Mouse (Mus musculus) hindbrain, embryonic 13.5 days (tissue): ENCODE data around the gene Sv2a. TPM values are rescaled to one million over a fixed set of nuclear protein-coding genes. Genes with fewer than 3 reads are reported as not detected.
"Not testable (repeated sequence)": the region's sequence is repeated elsewhere in the genome, so short reads cannot be mapped to it uniquely, and the experiment has no call there.

ENCODE experiments used
- ATAC-seq: fragments of 200-750 bp; cut with Nextera tagmentation; 2 replicates; pipeline ENCODE4 v1.8.0; 2017; ENCODE audit warnings: moderate TSS enrichment; ENCODE audit not compliant: low FRiP score
- H3K27ac ChIP-seq: fragments of 300-500 bp; sonication (generic); 2 replicates; pipeline ENCODE4 v1.5.1; 2015; ENCODE audit warnings: inconsistent platforms, mild to moderate bottlenecking, moderate library complexity
- H3K27me3 ChIP-seq: fragments of 300-500 bp; sonication (generic); 2 replicates; pipeline ENCODE4 v1.6.1; 2015; ENCODE audit warnings: mild to moderate bottlenecking, inconsistent platforms
- H3K36me3 ChIP-seq: fragments of 300-500 bp; sonication (generic); 2 replicates; pipeline ENCODE4 v1.6.1; 2015; ENCODE audit warnings: mild to moderate bottlenecking, inconsistent platforms
- H3K4me1 ChIP-seq: fragments of 300-500 bp; sonication (generic); replicated peaks from 2 replicates; pipeline ENCODE4 v1.6.1; 2015; ENCODE audit warnings: inconsistent platforms
- H3K4me2 ChIP-seq: fragments of 300-500 bp; sonication (generic); 2 replicates; pipeline ENCODE4 v1.6.1; 2015; ENCODE audit warnings: inconsistent platforms, mild to moderate bottlenecking, moderate library complexity
- H3K4me3 ChIP-seq: fragments of 300-500 bp; sonication (generic); 2 replicates; pipeline ENCODE4 v1.5.1; 2015; ENCODE audit warnings: mild to moderate bottlenecking, inconsistent platforms
- H3K9ac ChIP-seq: fragments of 300-500 bp; sonication (generic); 2 replicates; pipeline ENCODE4 v1.6.1; 2015; ENCODE audit warnings: mild to moderate bottlenecking, inconsistent platforms
- H3K9me3 ChIP-seq: fragments of 300-500 bp; sonication (generic); 2 replicates; pipeline ENCODE4 v1.6.1; 2016; ENCODE audit warnings: inconsistent platforms
- WGBS: fragments of 180-500 bp; shearing (Covaris S2); methylation state at CpG from one replicate; pipeline ENCODE4 v1.1.7; 2015; 5-methylcytosine and 5-hydroxymethylcytosine counted together
- polyA plus RNA-seq: library from polyadenylated mRNA; unstranded; fragments of >200 nt; fragmentation: Nextera tagmentation; extraction: Ambion mirVana; gene quantifications from 2 replicates; pipeline ENCODE4 v1.2.1, GENCODE M21; 2015

The Sv2a gene
- polyA plus RNA-seq, 1 experiment from 2014 or later = 84.0 TPM

DNA sequence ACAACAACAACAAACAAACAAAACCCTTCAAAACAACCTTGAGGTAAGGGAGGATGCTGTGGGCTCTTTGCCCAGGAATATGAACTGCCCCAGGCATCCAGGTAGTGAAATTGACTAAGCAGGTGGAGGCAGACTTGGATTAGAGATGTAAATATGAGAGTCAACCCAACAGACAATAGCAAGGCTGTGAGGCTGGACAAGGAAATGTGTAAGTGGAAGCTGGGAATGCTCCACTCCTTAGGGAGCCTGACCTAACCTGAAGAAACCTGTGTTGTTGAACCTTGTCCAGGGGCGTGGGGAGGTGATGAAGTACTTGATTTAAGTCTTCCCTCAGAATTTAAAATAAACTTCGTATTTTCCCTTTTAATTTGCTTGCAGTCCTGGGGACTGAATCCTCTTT is 2.0 kb upstream of the Sv2a start:
- Histone ChIP-seq H3K27ac (no peak overlapping the region), H3K4me2 (no peak overlapping the region), H3K9me3 (no peaks in the 10 kb centered on the region), H3K9ac (no peak overlapping the region), H3K36me3 (peaks cover 47% of the 10 kb centered on the region), H3K4me1 (peaks cover 48% of the 10 kb centered on the region), H3K4me3 (no peak overlapping the region), H3K27me3 (no peaks in the 10 kb centered on the region)
- ATAC-seq = no peak
- WGBS = 84% methylated on average over 2 of the region's 2 CpGs

- no peaks in the 10 kb centered on the region for H3K9me3 ChIP-seq
- H3K4me2 ChIP-seq = no peak overlapping the region
- H3K27me3 ChIP-seq = no peaks in the 10 kb centered on the region
- H3K4me3 ChIP-seq = no peak overlapping the region
- no peak overlapping the region for H3K9ac ChIP-seq
- no peak overlapping the region for H3K27ac ChIP-seq
- no peak for ATAC-seq
- WGBS = 54% methylated on average over 4 of the region's 4 CpGs
- H3K36me3 ChIP-seq = peaks cover 41% of the 10 kb centered on the region
- H3K4me1 ChIP-seq = peaks cover 45% of the 10 kb centered on the region
These were observed 1.4 kb upstream of the Sv2a start for GRCm38 (mm10) chr3:96179531-96179930.

DNA sequence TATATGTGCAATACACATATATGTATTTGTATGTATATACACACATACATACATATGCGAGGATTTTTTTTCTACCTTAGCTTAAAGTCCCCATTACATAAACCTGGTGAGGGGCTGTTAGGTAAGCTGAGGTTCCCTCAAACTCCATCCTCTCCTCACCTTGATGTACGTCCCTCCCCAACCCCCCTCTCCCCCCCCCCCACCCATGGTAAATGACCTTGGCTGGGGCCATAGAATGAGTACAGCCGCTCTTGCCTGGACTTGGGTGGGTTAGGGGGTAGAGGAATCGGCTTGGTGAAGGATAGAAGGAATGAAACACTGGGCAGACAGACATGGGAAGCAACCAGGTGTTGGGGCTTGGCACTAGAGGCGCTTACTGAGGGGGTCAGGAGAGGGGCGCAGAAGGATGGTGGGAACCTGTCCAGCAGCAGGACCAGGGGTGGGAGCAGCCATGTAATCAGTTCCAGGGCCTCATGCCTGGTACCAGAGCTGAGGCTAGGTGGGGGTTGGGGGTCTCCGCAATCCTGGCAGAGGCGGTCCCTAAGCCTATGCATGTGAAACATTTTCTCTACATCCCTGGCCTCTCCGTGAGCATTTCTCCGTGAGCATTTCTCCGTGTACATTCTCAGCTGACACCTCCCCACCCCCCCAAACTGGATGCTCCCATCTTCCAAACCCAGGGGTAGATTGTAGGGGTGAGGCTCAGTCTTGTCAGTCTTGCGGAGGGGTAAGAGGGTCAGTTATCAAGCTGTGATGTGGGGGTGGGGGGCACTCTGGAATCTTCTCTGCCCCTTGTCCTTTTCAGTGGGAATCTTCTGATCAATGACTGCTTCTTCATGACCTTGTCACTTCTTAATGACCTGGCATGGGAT is 795 bp downstream of the Sv2a start:
- peak overlapping the region; percentile 66 for H3K4me3 ChIP-seq
- ATAC-seq = peak; percentile 52
- H3K4me2 ChIP-seq = peak overlapping the region; percentile 79
- peaks cover 35% of the 10 kb centered on the region for H3K36me3 ChIP-seq
- peaks cover 53% of the 10 kb centered on the region for H3K4me1 ChIP-seq
- peak overlapping the region; percentile 90 for H3K27ac ChIP-seq
- H3K9me3 ChIP-seq = no peaks in the 10 kb centered on the region
- no peaks in the 10 kb centered on the region for H3K27me3 ChIP-seq
- 39% methylated on average over 12 of the region's 12 CpGs for WGBS
- H3K9ac ChIP-seq = peak overlapping the region; percentile 86

GRCm38 (mm10) chr3:96182382-96182776 is 1.4 kb downstream of the Sv2a start:
- Histone ChIP-seq H3K4me3 (peak overlapping the region; percentile 66), H3K9ac (peak overlapping the region; percentile 86), H3K4me2 (peak overlapping the region; percentile 79), H3K9me3 (no peaks in the 10 kb centered on the region), H3K27me3 (no peaks in the 10 kb centered on the region), H3K27ac (peak overlapping the region; percentile 90), H3K4me1 (peaks cover 54% of the 10 kb centered on the region), H3K36me3 (peaks cover 39% of the 10 kb centered on the region)
- WGBS = 26% methylated on average over 4 of the region's 4 CpGs
- ATAC-seq = no peak

- no peak for ATAC-seq
- Histone ChIP-seq H3K27ac (no peak overlapping the region), H3K9me3 (no peaks in the 10 kb centered on the region), H3K36me3 (peaks cover 75% of the 10 kb centered on the region), H3K4me2 (no peak overlapping the region), H3K4me3 (no peak overlapping the region), H3K27me3 (no peaks in the 10 kb centered on the region), H3K9ac (no peak overlapping the region), H3K4me1 (peaks cover 12% of the 10 kb centered on the region)
- WGBS = 68% methylated on average over 12 of the region's 12 CpGs
These were observed 12.0 kb downstream of the Sv2a start for GRCm38 (mm10) chr3:96192977-96193376.

GRCm38 (mm10) chr3:96194966-96195365 is 14.0 kb downstream of the Sv2a start:
- no peak overlapping the region for H3K4me2 ChIP-seq
- 0 out of 2 replicates have a peak, but pooled peaks cover 4% of the 10 kb centered on the region for H3K27me3 ChIP-seq
- no peak for ATAC-seq
- no peak overlapping the region for H3K9ac ChIP-seq
- H3K27ac ChIP-seq = no peak overlapping the region
- 87% methylated on average over 10 of the region's 10 CpGs for WGBS
- peaks cover 16% of the 10 kb centered on the region for H3K4me1 ChIP-seq
- peaks cover 56% of the 10 kb centered on the region for H3K36me3 ChIP-seq
- no peak overlapping the region for H3K4me3 ChIP-seq
- H3K9me3 ChIP-seq = no peaks in the 10 kb centered on the region

- ATAC-seq = no peak
- 92% methylated on average over 11 of the region's 11 CpGs for WGBS
- H3K27me3 ChIP-seq = 0 out of 2 replicates have a peak, but pooled peaks cover 4% of the 10 kb centered on the region
- peaks cover 48% of the 10 kb centered on the region for H3K36me3 ChIP-seq
- peaks cover 16% of the 10 kb centered on the region for H3K4me1 ChIP-seq
- no peaks in the 10 kb centered on the region for H3K9me3 ChIP-seq
- no peak overlapping the region for H3K9ac ChIP-seq
- peak overlapping the region; percentile 98 for H3K4me2 ChIP-seq
- peak overlapping the region; percentile 98; the same call in 1 of the 2 replicates for H3K27ac ChIP-seq
- no peak overlapping the region for H3K4me3 ChIP-seq
These were observed 14.8 kb downstream of the Sv2a start for GRCm38 (mm10) chr3:96195616-96196313.

DNA sequence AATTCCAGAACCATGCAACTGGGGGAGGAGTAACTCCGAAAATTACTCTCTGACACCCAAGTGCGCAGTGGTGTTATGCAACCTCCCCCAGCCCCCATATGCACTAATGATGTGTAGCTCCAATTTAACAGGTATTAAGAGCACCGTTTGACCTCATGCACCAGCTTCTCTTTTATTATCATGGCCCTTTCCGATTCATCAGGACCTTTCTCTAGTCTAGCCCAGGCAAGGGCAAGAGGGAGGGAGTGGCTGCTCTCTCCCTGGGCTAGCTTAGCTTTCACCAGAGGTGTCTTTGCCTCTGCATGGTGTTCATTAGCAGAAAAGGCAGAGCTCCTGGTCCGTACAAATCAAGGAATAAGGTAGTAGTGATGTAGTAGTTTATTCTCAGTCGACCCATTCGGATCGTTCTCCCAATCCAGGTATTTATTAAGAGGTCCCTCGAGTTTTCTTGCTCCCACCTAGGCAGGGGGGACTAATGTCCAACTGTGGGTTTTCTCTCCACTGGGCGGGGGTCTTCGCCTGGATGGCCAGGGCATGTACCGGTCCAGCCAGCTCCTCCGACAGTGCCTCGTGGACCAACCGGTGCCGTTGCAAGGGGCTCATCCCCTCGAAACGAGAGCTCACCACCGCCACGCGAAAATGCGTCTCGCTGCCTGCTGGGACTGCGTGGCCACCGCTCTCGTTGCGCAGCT is 15.6 kb downstream of the Sv2a start:
- Histone ChIP-seq H3K9ac (peak overlapping the region; percentile 92), H3K36me3 (peaks cover 40% of the 10 kb centered on the region), H3K4me1 (peaks cover 16% of the 10 kb centered on the region), H3K27ac (peak overlapping the region; percentile 98), H3K4me3 (peak overlapping the region; percentile 69), H3K27me3 (0 out of 2 replicates have a peak, but pooled peaks cover 4% of the 10 kb centered on the region), H3K4me2 (peak overlapping the region; percentile 98), H3K9me3 (no peaks in the 10 kb centered on the region)
- ATAC-seq = peak; percentile 34
- 19% methylated on average over 27 of the region's 27 CpGs for WGBS

- Histone ChIP-seq H3K4me3 (peak overlapping the region; percentile 69), H3K4me1 (peaks cover 16% of the 10 kb centered on the region), H3K9me3 (no peaks in the 10 kb centered on the region), H3K27ac (peak overlapping the region; percentile 98), H3K9ac (peak overlapping the region; percentile 92), H3K4me2 (peak overlapping the region; percentile 98), H3K27me3 (0 out of 2 replicates have a peak, but pooled peaks cover 4% of the 10 kb centered on the region), H3K36me3 (peaks cover 33% of the 10 kb centered on the region)
- ATAC-seq = peak; percentile 95
- under 1% methylated on average over 50 of the region's 50 CpGs for WGBS
These were observed 16.3 kb downstream of the Sv2a start for GRCm38 (mm10) chr3:96197129-96197749.

- Histone ChIP-seq H3K9me3 (no peaks in the 10 kb centered on the region), H3K36me3 (peaks cover 24% of the 10 kb centered on the region), H3K4me3 (peak overlapping the region; percentile 69), H3K4me1 (peaks cover 16% of the 10 kb centered on the region), H3K27me3 (0 out of 2 replicates have a peak, but pooled peaks cover 4% of the 10 kb centered on the region), H3K9ac (peak overlapping the region; percentile 92), H3K27ac (peak overlapping the region; percentile 60), H3K4me2 (peak overlapping the region; percentile 98)
- ATAC-seq = peak; percentile 8; the same call in 1 of the 2 replicates
- 4% methylated on average over 6 of the region's 6 CpGs for WGBS
These were observed 17.2 kb downstream of the Sv2a start for GRCm38 (mm10) chr3:96198181-96198580.

GRCm38 (mm10) chr3:96198601-96199251 is 17.8 kb downstream of the Sv2a start:
- peaks cover 16% of the 10 kb centered on the region for H3K4me1 ChIP-seq
- H3K27me3 ChIP-seq, H3K27ac ChIP-seq, H3K9ac ChIP-seq, H3K4me3 ChIP-seq, ATAC-seq, H3K9me3 ChIP-seq: not testable (repeated sequence)
- H3K36me3 ChIP-seq = peaks cover 18% of the 10 kb centered on the region
- peak overlapping the region; percentile 98; the same call in 1 of the 2 replicates for H3K4me2 ChIP-seq
- 40% methylated on average over 8 of the region's 8 CpGs for WGBS
